Mouse (Mus musculus): ENCODE results near the gene Lin7b.
"Not testable (repeated sequence)": the region's sequence is repeated elsewhere in the genome, so short reads cannot be mapped to it uniquely, and the experiment has no call there.

The Lin7b gene

DNA sequence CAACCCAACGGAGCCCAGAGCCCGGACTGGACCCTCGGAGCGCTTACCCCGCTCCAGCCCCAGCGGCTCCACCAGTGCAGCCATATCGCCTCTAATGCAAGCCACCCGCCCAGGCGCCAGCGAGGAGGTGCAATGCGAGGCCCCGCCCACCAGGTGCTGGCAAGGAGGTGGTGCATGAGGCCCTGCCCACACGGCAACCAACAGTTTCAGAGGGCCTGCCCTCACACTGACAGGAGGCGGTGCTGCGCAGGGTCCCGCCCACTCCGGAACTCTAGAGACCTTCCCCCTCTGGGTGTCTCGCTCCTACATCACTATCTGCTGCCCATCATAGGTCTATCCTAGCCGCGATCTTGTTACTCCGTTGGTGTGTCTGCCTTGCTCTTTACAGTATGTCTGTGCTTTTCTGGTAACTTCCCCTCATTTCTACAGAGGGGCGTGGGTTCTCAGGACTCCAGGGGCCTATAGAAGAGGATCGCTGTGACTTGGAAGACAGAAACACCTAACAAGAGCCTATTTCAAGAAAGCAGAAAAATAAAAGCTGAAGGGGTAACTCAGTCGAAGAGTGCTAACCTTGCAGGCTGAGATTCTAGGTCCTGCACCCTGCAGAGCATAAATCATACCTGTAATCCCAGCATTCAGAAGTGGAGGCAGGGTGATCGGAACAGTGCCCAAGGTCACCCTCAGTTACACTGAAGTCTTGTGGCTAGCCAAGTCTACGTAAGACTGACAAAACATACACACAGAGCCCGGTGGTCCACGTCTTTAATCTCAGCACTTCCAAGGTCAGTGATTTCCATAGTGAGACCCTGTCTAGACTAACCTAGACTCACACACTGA, at the start of gene Lin7b:
Gene Lin7b (minus strand): TSS at position 109 of the 837 bp plus-strand sequence.
- DNase-seq: peak; percentile 90

GRCm38 (mm10) chr7:45417962-45418492, 47.6 kb upstream of the Lin7b start:
- DNase-seq: no peak

DNA sequence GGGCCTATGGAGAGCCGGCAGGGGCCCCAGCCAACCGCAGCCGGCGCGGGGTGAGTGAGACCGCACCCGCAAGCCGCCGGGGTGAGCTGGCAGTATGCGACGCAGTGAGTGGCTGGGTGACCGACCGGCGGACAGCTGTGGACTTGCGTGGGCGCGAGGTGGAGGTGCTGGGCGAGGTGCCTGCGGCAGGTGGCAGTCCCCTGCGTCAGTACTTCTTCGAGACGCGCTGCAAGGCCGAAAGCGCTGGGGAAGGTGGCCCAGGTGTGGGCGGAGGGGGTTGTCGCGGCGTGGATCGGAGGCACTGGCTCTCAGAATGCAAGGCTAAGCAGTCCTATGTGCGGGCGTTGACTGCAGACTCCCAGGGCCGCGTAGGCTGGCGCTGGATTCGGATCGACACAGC, 45.3 kb upstream of the Lin7b start:
- no peak for DNase-seq

GRCm38 (mm10) chr7:45414740-45415224, 44.4 kb upstream of the Lin7b start:
- DNase-seq: no peak

DNA sequence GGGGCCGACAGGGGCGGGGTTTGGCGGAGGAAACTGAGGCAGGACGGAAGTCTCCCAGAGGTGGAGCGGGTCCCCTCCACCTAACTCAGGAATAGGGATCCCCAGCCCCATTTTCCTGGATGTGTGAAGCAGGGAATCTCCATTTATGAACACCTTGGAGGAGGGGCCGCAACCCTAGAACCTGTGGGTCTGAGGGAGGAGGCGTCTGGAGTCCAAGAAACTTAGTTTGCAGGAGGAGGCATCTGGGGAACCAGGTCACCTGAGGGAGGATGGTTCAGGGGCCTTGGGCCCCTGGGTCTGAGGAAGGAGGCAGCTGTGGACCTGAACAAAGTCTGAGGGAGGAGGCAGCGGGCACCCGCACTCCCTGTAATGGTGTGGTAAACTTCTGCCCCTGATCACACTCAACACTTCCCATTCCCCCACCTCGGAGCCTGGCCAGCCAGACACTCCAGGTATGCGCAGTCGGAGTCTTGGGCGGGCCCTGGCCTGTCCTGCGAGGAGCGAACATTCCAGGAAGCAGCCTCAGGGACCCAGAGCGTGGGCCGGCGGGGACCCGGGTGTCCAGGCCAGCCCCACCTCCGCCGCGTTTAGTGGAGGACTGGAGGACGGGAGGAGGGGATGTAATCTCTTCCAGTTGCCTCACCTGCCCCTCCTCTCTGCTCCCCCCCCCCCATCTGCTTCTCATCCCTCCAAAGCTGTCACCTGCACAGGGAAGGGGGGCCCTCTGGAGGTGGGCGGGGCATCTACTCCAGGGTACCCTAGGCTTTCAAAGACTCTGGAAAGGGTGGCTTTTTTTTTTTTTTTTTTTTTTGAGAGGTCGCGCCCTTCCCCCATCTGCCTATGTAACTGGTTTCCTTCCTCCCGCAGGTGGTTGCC, 43.7 kb upstream of the Lin7b start:
- no peak for DNase-seq

- DNase-seq: no peak
Observed at GRCm38 (mm10) chr7:45413113-45413863, 42.9 kb upstream of the Lin7b start, which contains the start of gene Ntf5. TSS of gene Ntf5 (plus strand) at chr7:45413695.

GRCm38 (mm10) chr7:45412421-45412820, 42.0 kb upstream of the Lin7b start:
- no peak for DNase-seq

- DNase-seq: no peak
Observed at GRCm38 (mm10) chr7:45409497-45410163, 39.2 kb upstream of the Lin7b start.

GRCm38 (mm10) chr7:45408949-45409348, 38.6 kb upstream of the Lin7b start:
- no peak for DNase-seq

- no peak for DNase-seq
Observed at GRCm38 (mm10) chr7:45408351-45408750, 38.0 kb upstream of the Lin7b start.

DNA sequence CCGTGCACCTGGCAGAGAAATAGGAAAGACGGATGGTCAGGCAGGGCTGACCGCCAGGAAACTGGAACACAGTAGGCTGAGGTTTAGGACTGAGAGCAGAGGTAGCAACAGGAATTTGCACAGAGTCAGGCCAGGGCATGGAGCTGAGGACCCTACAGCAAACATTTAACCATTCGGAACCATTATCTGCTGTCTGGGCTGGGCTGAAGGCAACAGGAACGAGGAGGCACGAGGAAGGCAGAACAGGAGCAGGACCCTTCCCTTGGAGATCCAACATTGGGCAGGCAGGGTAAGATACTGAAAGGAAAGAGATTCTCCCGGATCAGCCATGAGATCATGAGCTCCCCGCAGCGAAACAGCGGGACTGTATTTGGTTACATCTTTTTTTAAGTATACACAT, 37.5 kb upstream of the Lin7b start:
- no peak for DNase-seq

DNA sequence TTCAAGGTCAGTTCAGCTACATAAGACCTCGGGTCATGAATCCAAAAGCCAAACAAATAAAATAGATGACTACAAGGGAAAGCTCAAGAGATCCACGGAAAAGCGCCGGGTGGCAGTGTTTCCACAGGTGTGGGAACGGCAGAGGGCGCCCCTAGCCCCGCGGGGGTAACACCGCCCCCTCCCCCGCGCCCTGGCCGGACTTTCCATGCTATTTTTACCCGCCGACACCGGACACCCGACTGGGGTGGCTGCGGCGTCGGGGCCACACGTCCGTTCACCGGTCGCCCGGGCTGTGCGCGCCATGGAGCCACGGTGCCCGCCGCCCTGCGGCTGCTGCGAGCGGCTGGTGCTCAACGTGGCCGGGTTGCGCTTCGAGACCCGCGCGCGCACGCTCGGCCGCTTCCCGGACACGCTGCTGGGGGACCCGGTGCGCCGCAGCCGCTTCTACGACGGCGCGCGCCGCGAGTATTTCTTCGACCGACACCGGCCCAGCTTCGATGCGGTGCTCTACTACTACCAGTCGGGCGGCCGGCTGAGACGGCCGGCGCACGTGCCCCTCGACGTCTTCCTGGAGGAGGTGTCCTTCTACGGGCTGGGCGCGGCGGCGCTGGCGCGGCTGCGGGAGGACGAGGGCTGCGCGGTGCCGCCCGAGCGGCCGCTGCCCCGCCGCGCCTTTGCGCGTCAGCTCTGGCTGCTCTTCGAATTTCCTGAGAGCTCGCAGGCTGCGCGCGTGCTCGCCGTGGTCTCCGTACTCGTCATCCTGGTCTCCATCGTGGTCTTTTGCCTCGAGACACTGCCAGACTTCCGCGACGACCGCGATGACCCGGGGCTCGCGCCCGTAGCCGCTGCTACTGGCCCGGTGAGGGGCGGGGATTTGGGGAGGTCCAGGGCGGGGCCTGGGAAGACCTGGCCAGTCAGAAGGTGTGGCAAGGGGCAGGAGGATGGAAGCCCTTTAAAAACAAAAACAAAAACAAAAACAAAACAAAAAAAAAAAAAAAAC, 36.1 kb upstream of the Lin7b start:
- DNase-seq: no peak

DNA sequence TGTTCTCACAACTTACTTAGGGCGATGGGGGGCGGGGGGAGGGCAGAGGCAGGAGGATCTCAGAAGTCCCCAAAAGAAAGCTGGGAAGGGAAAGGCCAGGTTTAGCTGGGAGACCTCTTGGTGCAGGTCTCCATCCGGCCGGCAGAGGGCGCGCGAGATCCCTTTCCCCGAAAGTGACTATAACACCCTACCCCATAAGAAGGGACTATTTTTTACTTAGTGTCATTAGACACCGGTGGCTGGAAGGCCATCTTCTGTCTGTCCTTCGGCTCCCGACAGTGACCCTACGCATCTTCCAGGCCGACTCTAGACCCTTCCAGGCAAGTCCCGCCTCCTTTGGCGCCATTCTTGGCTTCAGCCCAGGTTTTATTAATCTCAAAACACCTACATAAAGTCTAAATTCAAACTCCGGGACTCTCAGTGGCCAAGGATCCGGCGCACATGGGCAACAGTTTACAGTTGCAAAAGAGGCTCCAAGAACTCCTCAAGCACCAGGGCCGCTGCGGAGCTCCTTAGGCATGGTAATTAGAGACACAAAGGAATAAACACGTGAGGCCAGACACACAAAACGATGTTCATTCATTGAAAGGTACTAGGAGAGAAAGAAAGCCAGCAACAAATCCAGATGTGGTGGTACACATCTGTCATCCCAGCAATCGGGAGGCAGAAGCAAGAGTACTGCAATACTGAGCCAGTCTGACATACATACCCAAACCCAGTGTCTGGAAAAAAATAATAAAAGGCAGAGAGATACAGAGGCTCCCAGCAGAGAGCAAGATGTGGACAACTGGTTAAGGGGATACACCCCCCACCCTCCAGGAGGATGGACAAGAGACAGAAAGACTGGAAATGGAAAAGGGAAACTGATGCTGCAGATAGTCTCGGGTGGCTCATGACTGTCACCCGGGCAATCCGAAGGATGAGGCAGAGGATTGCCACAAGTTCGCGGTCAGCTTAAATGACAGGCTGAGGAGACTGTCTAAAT, 35.0 kb upstream of the Lin7b start, which contains the start of gene Kcna7:
Gene Kcna7 (plus strand): TSS at position 563 of the 985 bp plus-strand sequence.
- DNase-seq: peak; percentile 70

- DNase-seq: peak; percentile 69
Observed at GRCm38 (mm10) chr7:45403532-45404261, 33.3 kb upstream of the Lin7b start.

GRCm38 (mm10) chr7:45401521-45402085, 31.2 kb upstream of the Lin7b start:
- DNase-seq: no peak

GRCm38 (mm10) chr7:45396787-45397186, 26.4 kb upstream of the Lin7b start:
- DNase-seq: no peak

GRCm38 (mm10) chr7:45396337-45396775, 26.0 kb upstream of the Lin7b start:
- not testable (repeated sequence) for DNase-seq

Data from right cerebral cortex, postnatal 14 days (tissue).